Mouse (Mus musculus) liver, embryonic 16.5 days (tissue): ENCODE results near the gene Tsnaxip1. TPM values are rescaled to one million over a fixed set of nuclear protein-coding genes. Genes with fewer than 3 reads are reported as not detected.

Experiments used
- polyA plus RNA-seq: library from polyadenylated mRNA; unstranded; fragments of >200 nt; fragmentation: Nextera tagmentation; extraction: Ambion mirVana; gene quantifications from 2 replicates; pipeline ENCODE4 v1.2.1, GENCODE M21; 2015

Tsnaxip1 gene
- polyA plus RNA-seq, 1 experiment from 2014 or later = 0.07 TPM

Other genes starting within 250 kb of the Tsnaxip1 start
- 7.3 and 8.3 TPM in 2 replicates for gene Ripor1, start 222.5 kb upstream of the Tsnaxip1 start, polyA plus RNA-seq
- gene Ctcf, start 191.2 kb upstream of the Tsnaxip1 start, polyA plus RNA-seq = 55.3 and 57.8 TPM in 2 replicates
- 0.13 TPM in 1 of 2 replicates, not detected in the other for gene Agrp, start 190.3 kb upstream of the Tsnaxip1 start, polyA plus RNA-seq
- 0.33 and 0.40 TPM in 2 replicates for gene Carmil2, start 141.5 kb upstream of the Tsnaxip1 start, polyA plus RNA-seq
- gene Acd, start 126.6 kb upstream of the Tsnaxip1 start, polyA plus RNA-seq = 19.1 and 20.8 TPM in 2 replicates
- 5.7 and 6.1 TPM in 2 replicates for gene Pard6a, start 126.6 kb upstream of the Tsnaxip1 start, polyA plus RNA-seq
- gene 4933405L10Rik, start 120.1 kb upstream of the Tsnaxip1 start, polyA plus RNA-seq = not detected in 2 replicates
- gene Enkd1, start 119.5 kb upstream of the Tsnaxip1 start, polyA plus RNA-seq = 3.5 and 4.1 TPM in 2 replicates
- gene Gfod2, start 69.1 kb upstream of the Tsnaxip1 start, polyA plus RNA-seq = 1.6 and 1.8 TPM in 2 replicates
- gene Ranbp10, start 381 bp upstream of the Tsnaxip1 start, polyA plus RNA-seq = 44.3 and 50.1 TPM in 2 replicates
- gene Cenpt, start 25.5 kb downstream of the Tsnaxip1 start, polyA plus RNA-seq = 19.1 and 20.5 TPM in 2 replicates
- gene Thap11, start 27.4 kb downstream of the Tsnaxip1 start, polyA plus RNA-seq = 25.4 and 26.4 TPM in 2 replicates
- gene Nutf2, start 32.8 kb downstream of the Tsnaxip1 start, polyA plus RNA-seq = 88.9 and 95.7 TPM in 2 replicates
- 15.9 and 17.4 TPM in 2 replicates for gene Edc4, start 53.1 kb downstream of the Tsnaxip1 start, polyA plus RNA-seq
- gene Nrn1l, start 65.8 kb downstream of the Tsnaxip1 start, polyA plus RNA-seq = not detected in 2 replicates
- 10.0 and 12.2 TPM in 2 replicates for gene Pskh1, start 72.7 kb downstream of the Tsnaxip1 start, polyA plus RNA-seq
- gene Ctrl, start 106.1 kb downstream of the Tsnaxip1 start, polyA plus RNA-seq = 0.22 TPM in 1 of 2 replicates, not detected in the other
- 34.8 and 40.6 TPM in 2 replicates for gene Psmb10, start 110.7 kb downstream of the Tsnaxip1 start, polyA plus RNA-seq
- 88.0 and 97.1 TPM in 2 replicates for gene Lcat, start 115.7 kb downstream of the Tsnaxip1 start, polyA plus RNA-seq
- 11.1 and 12.0 TPM in 2 replicates for gene Slc12a4, start 138.4 kb downstream of the Tsnaxip1 start, polyA plus RNA-seq
- gene Dpep3, start 151.7 kb downstream of the Tsnaxip1 start, polyA plus RNA-seq = not detected in 2 replicates
- gene Dus2, start 163.6 kb downstream of the Tsnaxip1 start, polyA plus RNA-seq = 10.5 and 10.9 TPM in 2 replicates
- gene Dpep2nb, start 178.2 kb downstream of the Tsnaxip1 start, polyA plus RNA-seq = not detected in 2 replicates
- gene Ddx28, start 184.2 kb downstream of the Tsnaxip1 start, polyA plus RNA-seq = 8.7 and 9.6 TPM in 2 replicates
- 2.4 and 3.0 TPM in 2 replicates for gene Nfatc3, start 231.1 kb downstream of the Tsnaxip1 start, polyA plus RNA-seq